Mouse (Mus musculus): ENCODE measurements around the gene Palld.

Gene Palld

DNA sequence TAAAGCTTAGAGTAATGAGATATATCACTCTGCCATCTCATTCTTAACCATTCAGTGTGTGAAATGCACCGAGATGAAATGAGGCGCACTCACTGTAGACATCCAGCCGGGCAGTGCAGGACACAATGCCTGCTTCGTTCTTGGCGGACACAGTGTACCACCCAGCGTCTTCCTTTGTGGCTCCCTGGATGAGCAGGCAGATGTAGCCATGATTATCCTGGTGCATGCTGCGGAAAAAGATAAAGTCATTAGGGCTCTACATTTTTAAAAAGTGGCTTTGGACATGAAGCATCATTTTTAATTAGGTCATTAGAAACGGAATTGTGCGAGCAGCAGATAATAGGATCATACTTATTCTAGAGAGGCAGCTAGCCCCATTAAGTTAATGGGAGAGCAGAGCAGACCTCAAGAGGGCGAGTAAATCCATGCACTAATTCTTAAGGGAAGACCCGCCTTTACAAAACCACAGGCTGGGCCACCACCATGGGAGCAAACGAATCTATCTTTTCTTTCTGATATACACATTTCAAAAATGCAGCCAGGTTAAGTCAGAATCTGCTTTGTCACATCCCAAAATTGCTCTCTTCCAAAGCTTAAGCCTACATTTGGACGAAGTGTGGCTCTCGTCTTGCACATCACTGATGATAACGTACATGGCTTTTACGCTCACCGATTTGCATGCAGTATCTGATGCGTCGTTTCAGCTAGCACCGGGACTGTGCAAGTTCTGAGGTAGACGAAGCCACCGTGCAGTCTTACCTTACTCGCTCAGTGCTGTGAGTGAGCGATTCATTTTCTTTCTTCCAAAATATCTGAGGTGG is 387.2 kb downstream of the Palld start:
- no peak for DNase-seq (ENCODE audit: low spot score in 2 of 2)

DNA sequence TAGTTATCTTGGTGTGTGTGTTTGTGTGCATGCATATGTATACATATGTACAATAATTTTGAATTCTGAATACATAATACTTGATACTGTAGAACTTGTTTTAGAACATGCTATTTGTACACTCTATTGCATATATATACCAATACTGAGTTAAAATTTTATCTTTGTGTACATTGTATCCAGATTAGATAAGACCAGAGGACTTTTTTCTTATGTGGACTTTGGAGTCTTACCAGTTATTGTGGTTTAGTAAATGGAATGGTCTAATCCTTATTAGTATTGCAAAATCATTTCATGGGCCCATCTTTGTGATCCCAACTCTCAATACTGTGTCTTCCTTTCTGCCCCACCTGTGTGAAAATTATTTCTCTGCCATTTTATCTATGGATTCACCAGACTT is 400.2 kb downstream of the Palld start:
- DNase-seq (ENCODE audit: low spot score in 2 of 2): no peak

DNA sequence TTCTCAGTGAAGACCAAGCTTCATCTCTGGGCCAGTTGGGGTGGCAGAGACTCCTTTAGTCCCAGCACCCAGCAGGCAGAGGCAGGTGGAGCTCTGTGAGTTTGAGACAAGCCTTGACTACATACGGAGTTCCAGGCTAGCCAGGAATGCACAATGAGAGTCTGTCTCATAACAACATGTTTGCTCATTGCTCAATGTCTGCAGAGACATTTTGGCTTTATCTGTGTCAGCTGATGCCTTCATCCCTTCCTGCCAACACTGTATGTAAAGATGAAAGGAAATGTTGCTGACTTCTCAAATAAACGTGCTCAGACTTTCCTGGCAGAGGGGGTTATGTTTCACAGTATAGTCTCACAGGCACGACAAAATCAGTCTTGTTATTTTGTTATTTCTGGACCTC is 401.6 kb downstream of the Palld start:
- no peak for DNase-seq (ENCODE audit: low spot score in 2 of 2)

DNA sequence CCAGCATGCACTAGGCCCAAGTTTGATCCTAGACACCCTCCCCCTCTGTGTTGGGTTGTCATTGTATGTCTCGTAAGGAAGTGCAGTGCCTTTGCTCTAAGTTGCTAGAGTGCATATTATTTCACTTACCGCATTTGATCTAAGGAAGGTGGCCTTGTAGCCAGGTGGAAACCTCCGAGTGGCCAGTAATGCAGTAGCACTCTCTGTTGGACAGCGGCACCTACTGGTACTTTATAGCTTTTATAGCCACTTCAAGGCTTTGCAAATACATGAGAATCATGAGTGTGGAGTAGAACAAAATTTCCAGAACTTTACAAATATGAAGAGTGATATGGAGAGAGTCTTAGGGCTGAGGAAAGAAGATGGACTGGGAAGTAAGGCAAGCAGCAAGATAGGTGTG is 403.5 kb downstream of the Palld start:
- no peak for DNase-seq (ENCODE audit: low spot score in 2 of 2)

DNA sequence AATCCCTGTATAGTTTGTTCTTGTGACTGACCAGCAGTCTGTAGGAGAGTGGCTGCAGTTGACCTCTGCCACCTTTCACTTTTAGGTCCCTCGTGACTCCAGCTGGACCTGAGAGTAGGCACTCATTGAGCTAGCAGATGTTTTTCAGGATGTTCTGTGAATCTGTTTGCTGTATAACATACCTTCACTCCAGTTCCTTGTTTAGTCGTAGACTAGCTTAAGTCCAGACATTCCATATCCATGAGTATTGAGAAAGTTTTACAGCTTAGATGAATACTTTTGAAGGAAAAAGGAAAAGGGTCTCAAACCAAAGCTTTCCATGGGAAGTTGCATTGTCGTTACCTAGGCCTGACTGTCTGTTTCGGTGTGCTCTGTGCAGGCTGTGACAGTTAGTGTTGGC is 405.4 kb downstream of the Palld start:
- DNase-seq (ENCODE audit: low spot score in 2 of 2): no peak

DNA sequence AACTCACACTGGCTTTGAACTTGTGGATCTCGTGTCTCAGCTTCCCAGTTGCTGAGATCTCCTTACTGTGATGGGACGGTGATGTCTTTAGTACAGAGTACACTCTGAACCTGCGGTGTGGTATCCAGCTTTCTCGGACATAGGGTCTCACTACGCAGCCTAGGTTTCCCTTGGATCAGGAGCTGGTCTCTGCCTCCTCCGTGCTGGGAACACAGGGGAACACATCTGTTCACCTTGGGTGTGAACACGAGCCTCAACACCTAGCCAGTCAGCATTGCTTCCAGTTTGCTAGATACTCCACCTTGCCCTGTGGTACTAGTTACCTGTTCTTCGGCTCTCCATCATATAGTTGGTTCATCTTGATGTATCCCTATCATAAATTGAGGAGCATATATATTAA is 413.9 kb downstream of the Palld start:
- no peak for DNase-seq (ENCODE audit: low spot score in 2 of 2)

DNA sequence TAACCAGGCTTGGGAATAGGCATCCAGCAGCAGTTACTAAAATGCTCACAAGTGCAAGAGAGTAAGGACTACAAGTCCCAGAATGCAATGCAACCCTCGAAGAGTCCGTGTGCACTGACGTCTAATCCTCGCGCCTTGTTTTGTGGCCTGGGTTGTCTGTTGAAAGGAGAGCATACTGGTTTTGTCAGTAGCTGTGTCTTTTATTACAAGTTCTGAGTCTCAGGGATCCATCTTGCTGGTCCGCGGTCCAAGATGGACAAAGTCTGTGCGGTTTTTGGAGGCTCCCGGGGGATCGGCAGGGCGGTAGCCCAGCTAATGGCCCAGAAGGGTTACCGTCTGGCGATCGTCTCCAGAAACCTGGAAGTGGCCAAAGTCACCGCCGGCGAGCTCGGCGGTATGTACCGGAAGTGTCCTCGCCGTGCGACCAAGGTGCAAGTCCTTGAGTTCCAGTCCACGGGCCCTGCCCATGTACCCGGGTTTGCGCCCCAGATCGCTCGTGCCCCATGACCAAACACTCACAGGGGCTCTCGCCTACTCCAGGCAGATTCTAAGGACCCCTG is 414.8 kb downstream of the Palld start, which contains the start of gene Cbr4:
Cbr4 (plus strand) TSS at position 138 of the 560 bp plus-strand sequence.
- DNase-seq (ENCODE audit: low spot score in 2 of 2): peak; percentile 73 to 88

DNA sequence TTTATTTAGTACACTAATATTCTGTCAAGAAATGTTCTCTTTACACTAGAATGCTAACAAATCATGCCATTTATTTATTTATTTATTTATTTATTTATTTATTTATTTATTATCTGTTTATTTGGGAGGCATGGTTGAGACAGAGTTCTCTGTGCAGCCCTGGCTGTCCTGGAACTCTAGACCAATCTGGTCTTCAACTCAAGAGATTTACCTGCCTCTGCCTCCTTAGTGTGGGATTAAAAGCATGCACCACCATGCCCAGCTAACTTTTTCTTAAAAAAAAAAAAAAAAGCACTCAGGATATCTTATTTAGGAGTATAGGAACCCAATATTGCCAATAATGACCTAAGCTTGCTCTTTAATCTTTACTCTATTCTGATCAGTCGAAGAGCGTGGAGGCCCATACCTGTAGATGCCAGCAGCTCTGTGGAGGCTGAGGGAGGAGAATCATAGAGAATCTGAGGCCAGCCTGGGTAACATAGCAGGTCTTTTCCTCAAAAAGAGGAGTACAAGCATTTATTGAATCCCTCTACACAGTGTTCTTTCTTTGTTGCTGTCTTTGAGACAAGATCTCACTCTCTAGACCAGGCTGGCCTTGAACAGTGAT is 415.5 kb downstream of the Palld start:
- DNase-seq (ENCODE audit: low spot score in 2 of 2): no peak

DNA sequence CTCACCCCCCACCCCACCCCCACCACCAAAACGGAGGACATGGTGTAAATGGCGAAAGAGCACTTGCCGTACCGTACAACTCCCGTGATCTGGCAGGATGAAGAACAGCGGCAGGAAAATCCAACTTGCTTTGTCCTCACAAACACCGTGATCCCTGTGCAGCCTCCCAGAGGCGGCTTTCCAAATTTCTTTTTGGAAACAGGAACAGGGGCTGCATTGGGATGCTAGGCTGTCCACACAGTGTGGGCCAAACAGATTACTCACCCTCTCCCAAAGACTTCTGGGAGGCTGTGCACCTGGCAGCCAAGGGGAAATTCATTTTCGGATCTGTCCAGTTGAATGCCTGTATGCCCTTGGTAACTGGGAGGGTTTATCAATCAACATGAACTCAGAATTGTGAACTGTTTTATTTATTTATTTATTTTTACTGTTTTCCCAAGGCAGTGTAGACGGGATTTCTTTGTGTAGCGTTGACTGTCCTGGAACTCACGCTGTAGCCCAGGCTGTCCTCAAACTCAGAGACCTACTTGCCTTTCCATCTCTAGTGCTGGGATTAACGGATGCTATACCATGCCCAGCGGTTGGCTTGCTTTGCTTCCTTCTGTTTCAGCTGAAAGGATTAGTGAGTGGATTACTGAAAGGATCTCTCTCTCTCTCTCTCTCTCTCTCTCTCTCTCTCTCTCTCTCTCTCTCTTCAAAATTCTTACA is 422.1 kb downstream of the Palld start:
- no peak for DNase-seq (ENCODE audit: low spot score in 2 of 2)

DNA sequence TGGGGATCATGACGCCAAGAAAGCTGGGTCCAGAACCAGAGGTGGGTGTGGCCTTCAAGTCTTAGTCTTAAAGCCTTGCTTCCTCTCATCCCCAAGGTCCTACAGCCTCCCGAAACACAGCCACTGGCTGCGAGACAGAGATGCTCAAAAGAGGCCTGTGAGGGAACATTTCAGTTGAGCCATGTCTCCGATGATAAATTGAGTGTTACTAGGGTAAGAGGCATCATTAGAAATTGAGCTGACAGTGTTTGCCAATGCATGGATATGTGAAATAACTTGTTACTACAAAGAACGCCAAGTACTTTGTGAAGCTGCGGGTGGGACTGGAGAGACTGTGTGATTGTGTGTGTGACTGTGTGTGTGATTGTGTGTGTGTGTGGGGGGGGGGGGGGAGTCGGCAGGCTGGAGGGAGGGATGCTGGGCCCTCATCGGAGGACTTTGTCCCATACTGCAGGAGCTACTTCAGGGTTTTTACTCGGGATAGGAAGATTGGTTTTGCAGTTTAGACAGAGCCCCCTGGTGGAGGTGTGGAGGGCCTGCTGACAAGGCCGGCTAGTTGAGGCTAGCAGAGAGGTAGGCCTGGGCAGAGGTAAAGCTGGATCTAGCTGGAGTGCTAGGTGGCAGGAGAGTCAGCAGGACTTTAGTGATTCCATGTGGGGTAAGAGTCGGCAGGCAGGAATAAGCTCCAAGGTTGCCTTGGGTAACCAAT is 422.8 kb downstream of the Palld start:
- peak in 1 of 2 experiments; percentile 60 for DNase-seq (ENCODE audit: low spot score in 2 of 2)

DNA sequence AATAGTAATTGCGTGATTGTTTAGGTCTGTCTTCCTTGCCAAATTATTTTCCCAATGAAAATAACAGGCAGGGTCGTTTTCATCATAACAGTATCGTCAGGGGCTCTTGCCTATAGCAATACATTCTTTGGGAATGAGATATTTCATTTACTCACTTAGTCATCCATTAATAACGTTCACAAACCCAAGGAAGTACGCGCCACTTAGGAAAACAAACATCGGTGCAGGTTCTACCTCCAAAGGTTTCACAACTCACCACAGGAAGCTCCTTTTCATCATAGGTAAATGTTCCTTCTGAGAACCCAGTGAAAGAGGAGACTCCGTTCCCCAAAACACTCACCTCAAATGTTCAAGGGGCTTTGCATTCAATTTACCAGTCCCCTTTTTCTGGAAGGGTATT is 423.7 kb downstream of the Palld start:
- DNase-seq (ENCODE audit: low spot score in 2 of 2): no peak

DNA sequence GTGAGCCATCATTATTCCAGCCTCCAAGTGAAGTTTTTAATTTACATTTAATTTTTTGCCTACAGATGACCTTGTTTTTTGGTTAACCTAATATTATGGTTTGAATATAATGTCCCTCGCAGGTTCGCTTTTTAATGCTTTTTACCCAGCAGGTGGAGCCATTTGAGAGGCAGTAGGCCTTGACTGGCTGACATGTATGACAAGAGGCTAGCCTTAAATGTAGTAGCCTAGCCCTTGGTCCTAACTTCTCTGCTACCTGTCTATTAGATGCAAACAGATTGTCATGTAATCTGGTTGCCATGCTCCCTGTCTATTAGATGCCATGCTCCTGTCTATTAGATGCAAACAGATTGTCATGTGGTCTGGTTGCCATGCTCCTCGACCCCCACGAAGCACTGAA is 424.3 kb downstream of the Palld start:
- no peak for DNase-seq (ENCODE audit: low spot score in 2 of 2)

DNA sequence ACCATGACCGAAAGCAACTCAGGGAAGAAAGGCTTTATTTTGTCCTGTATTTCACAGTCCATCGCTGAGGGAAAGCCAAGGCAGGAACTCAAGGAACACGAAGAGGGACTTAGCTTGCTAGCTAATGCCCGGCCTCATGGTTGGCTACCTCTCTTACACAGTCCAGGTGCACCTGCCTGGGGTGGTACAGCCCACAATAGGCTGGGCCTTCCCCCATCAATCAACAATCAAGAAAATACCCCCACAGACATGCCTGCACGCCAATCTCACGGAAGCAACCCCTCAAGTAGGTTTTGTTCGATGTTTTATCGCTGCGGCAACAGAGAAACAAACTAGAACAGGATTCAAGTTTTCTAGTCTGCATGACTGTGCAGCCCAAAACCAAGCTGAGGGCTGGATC is 426.3 kb downstream of the Palld start:
- no peak for DNase-seq (ENCODE audit: low spot score in 2 of 2)

DNA sequence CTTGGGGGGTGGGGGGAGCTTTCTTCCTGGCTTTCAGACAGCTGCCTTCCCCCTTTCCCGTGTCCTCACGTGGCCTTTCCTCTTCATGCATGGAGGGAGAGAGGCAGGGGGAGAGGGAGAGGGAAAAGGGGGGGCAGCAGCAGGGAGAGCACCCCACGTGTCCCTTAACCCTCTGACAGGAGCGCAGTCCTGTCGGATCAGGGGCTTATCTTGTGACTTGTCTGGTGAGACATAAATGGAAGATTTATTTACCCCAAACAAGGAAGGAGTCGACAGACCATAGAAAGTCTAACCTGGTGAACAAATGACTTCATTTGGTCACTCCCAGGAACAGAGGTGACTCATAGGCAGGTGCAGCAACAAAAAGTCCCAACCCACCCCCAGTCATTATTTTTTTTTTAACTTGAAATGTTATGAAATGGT is 427.2 kb downstream of the Palld start:
- no peak for DNase-seq (ENCODE audit: low spot score in 2 of 2)

DNA sequence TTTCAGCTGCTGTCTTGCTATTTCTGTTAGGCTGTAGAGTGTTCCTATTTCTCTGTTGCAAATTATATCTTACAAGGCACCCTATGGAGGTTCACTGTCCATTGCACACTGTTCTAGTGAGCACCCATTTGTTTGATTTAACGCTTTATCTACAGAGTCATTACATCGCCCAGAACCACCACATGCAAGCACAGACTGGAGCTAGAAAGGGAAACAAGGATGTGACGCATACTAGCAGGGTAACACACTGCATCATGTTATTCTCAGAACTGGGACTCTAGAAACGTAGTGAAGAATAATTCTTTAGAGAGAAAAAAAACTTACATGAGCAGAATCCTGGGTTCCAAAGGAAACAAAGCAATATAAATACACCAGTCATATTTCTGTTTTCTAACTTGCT is 432.3 kb downstream of the Palld start:
- no peak for DNase-seq (ENCODE audit: low spot score in 2 of 2)

DNA sequence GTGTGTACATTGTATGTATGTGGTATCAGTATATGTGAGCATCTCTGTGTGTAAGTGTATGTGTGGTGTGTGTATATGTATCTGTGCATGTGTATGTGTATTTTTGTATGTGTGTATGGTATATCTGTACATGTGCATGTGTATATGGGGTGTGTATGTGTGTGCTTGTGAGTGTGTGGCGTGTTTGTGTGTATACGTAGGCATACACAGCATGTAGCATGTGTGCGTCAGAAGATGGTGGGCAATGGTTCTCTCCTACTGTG is 435.0 kb downstream of the Palld start:
- DNase-seq (ENCODE audit: low spot score in 2 of 2): no peak

DNA sequence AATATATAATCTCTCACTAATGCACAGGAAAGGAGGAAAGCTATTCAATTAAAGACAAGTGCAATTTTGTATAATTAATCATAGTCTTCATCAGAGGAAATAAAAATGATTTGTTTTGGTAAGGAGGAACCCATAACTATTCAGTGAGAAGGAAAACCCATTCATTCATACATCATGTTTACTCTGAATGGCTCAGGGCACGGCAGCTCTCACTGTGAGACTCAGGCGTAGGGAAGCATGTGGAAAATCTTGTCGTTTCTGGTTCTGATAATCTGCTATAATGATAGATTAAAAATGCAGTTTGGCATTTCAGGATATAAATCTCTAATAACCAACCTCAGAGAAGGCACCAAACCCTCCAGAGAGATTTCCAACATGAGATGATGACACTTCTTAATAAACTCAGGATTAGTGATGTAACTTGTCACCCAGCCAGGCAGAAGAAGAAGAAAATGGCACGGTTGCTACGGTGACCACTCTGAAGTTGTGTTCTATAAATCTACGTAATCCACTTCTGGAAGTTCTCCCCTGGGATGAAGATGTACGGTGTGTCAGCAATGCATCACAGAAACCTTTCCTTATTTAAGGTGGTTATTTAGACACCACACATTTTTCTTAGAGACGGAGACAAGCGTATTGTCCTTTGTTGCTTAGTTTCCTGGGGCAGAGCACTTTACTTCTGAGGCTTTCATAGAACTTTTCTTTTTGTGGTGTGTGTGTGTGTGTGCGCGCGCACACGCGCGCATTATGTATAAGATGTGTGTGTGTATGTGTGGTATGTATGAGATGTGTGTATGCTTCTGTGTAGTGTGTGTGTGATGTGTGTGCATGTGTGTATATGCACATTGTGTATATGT is 435.6 kb downstream of the Palld start:
- DNase-seq (ENCODE audit: low spot score in 2 of 2): no peak

DNA sequence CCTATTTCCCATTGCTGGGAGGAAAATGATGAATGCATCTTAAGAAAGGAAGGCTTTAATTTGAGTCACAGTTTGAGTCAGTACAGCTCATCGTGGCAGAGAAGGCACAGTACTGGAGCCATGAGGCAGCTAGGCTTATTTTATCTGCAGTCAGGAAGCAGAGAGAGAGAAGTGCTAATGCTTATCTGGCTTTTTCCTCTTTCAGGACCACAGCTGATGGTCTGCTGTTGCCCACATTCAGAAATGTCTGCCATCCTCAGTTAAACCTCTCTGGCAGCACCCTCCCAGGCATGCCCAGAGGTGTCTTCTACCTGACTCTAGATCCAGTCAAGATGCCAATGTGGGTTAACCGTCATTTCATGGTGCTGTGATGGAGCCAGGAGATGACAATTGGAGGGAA is 438.1 kb downstream of the Palld start:
- no peak for DNase-seq (ENCODE audit: low spot score in 2 of 2)

DNA sequence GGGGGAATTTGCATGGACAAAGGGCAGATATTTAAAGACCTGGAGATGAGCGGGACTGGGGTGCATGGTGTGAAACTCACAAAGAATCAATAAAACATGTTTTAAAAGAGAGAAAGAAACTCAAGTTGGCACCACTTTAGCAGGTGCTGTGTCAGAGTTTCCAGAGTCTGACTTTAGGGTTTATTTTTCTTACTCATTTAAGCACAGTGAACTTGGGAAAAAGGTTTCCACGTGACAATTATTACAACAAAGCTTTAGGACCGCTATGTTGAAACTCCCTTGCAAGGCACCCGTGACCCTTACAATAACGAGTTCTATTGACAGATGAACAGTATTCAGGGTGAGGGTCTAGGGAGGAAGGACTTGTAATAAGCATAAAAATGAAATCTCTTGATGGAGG is 440.3 kb downstream of the Palld start:
- DNase-seq (ENCODE audit: low spot score in 2 of 2): no peak
